Mouse (Mus musculus) midbrain, embryonic 15.5 days (tissue): ENCODE measurements around the gene Nup210. TPM values are rescaled to one million over a fixed set of nuclear protein-coding genes. Genes with fewer than 3 reads are reported as not detected.

Source experiments
- ATAC-seq: fragments of 200-750 bp; cut with Nextera tagmentation; replicated peaks from 2 replicates; pipeline ENCODE4 v1.8.0; 2017; ENCODE audit warnings: moderate TSS enrichment
- H3K27ac ChIP-seq: fragments of 300-500 bp; sonication (generic); 2 replicates; pipeline ENCODE4 v1.5.1; 2015; ENCODE audit warnings: mild to moderate bottlenecking, inconsistent platforms
- H3K27me3 ChIP-seq: fragments of 300-500 bp; sonication (generic); replicated peaks from 2 replicates; pipeline ENCODE4 v1.6.1; 2015; ENCODE audit warnings: inconsistent platforms
- H3K36me3 ChIP-seq: fragments of 300-500 bp; sonication (generic); replicated peaks from 2 replicates; pipeline ENCODE4 v1.6.1; 2015; ENCODE audit warnings: inconsistent platforms
- H3K4me1 ChIP-seq: fragments of 300-500 bp; sonication (generic); 2 replicates; pipeline ENCODE4 v1.6.1; 2015; ENCODE audit warnings: inconsistent platforms
- H3K4me2 ChIP-seq: fragments of 300-500 bp; sonication (generic); 2 replicates; pipeline ENCODE4 v1.6.1; 2015; ENCODE audit warnings: inconsistent platforms, mild to moderate bottlenecking, moderate library complexity
- H3K4me3 ChIP-seq: fragments of 300-500 bp; sonication (generic); 2 replicates; pipeline ENCODE4 v1.5.1; 2015; ENCODE audit warnings: mild to moderate bottlenecking, inconsistent platforms
- H3K9ac ChIP-seq: fragments of 300-500 bp; sonication (generic); 2 replicates; pipeline ENCODE4 v1.6.1; 2015; ENCODE audit warnings: mild to moderate bottlenecking, inconsistent platforms
- H3K9me3 ChIP-seq: fragments of 300-500 bp; sonication (generic); 2 replicates; pipeline ENCODE4 v1.6.1; 2016; ENCODE audit warnings: inconsistent platforms
- WGBS: fragments of 180-500 bp; shearing (Covaris S2); methylation state at CpG from one replicate; pipeline ENCODE4 v1.1.7; 2015; ENCODE audit warnings: mixed read lengths; 5-methylcytosine and 5-hydroxymethylcytosine counted together
- polyA plus RNA-seq: library from polyadenylated mRNA; unstranded; fragments of >200 nt; fragmentation: Nextera tagmentation; extraction: Ambion mirVana; gene quantifications from 2 replicates; pipeline ENCODE4 v1.2.1, GENCODE M21; 2015

Gene Nup210
- polyA plus RNA-seq, 1 experiment from 2014 or later = 22.5 TPM

- Histone ChIP-seq H3K27ac (no peak overlapping the region), H3K4me3 (no peak overlapping the region), H3K4me1 (no peaks in the 10 kb centered on the region; the same call in 1 of the 2 replicates), H3K36me3 (no peaks in the 10 kb centered on the region), H3K4me2 (no peak overlapping the region), H3K9ac (no peak overlapping the region), H3K27me3 (no peaks in the 10 kb centered on the region), H3K9me3 (no peaks in the 10 kb centered on the region)
- WGBS = 75% methylated on average over 2 of the region's 2 CpGs
- no peak for ATAC-seq
Observed at GRCm38 (mm10) chr6:90974279-90974678, 142.3 kb downstream of the Nup210 start.

GRCm38 (mm10) chr6:90969341-90969871 lies 147.2 kb downstream of the Nup210 start:
- Histone ChIP-seq H3K4me1 (no peaks in the 10 kb centered on the region; the same call in 1 of the 2 replicates), H3K4me3 (no peak overlapping the region), H3K9ac (no peak overlapping the region), H3K36me3 (no peaks in the 10 kb centered on the region), H3K27ac (no peak overlapping the region), H3K4me2 (no peak overlapping the region), H3K9me3 (no peaks in the 10 kb centered on the region), H3K27me3 (no peaks in the 10 kb centered on the region)
- 51% methylated on average over 2 of the region's 2 CpGs for WGBS
- no peak for ATAC-seq

Other genes starting within 250 kb of the Nup210 start
- gene Iqsec1, start 128.1 kb downstream of the Nup210 start, polyA plus RNA-seq = 23.3 and 25.9 TPM in 2 replicates
- 46.5 and 49.4 TPM in 2 replicates for gene Hdac11, start 39.8 kb upstream of the Nup210 start, polyA plus RNA-seq
- gene Fbln2, start 95.6 kb upstream of the Nup210 start, polyA plus RNA-seq = 15.1 and 16.7 TPM in 2 replicates